Mouse (Mus musculus) spleen, adult 2 months (tissue): ENCODE results near the gene Hlcs.

Experiments used
- CTCF ChIP-seq: fragments of 200-500 bp; IDR thresholded peaks from 2 replicates; pipeline ENCODE4 v1.5.1; 2011; ENCODE audit warnings: mild to moderate bottlenecking, inconsistent platforms; ENCODE audit not compliant: insufficient read depth, insufficient read length, insufficient replicate concordance; ENCODE audit errors: extremely low read depth
- POLR2A ChIP-seq: fragments of 200-500 bp; IDR thresholded peaks from 2 replicates; pipeline ENCODE4 v1.6.1; 2011; ENCODE audit warnings: low read depth, low read length, inconsistent platforms

- no peak for TF ChIP-seq POLR2A
- no peak for TF ChIP-seq CTCF
These were observed 61.6 kb downstream of the Hlcs start for GRCm38 (mm10) chr16:94251756-94252155.
